Comparison of ENCODE assay signal across 24 mouse cellular contexts in the genomic region with DNA sequence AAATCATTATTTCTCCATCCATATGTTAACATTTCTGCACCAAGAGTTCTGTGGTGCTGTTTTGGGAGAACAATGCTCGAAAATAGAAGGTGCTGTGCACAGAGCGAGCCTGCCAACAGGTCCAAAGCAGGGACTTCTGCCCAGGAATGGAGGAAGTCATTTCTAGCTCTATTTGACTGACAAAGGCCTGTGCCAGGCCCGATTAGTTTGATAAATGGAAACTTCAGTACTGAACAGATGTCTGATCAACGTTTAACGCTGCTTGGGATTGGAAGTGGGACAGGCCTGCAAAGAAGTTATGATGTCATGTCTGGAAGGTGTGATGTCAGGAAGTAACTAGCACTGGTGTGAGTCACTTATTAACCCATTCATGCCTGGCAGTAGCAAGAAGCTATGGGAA. TPM values are rescaled to one million over a fixed set of nuclear protein-coding genes. Genes with fewer than 3 reads are reported as not detected.
DNase-seq lines count a peak whose midpoint lies in the region; ATAC-seq and TF ChIP-seq lines count a peak whose summit lies in the region.
"Had no signal": no experiment of that assay in that cellular context is flagged by ENCODE, and none has a peak within 500 bp of the region (broad histone marks: within the 10 kb centered on the region; RNA-seq: fewer than 3 reads in every experiment).

No protein-coding gene starts in this region.

- TF ChIP-seq CTCF in layer of hippocampus, adult 2 months (conservative IDR thresholded peaks at IDR 0.05): no peak

- H3K4me3 ChIP-seq in layer of hippocampus, adult 2 months: no peak overlapping the region
- H3K4me3 ChIP-seq in hindbrain, embryonic 16.5 days (ENCODE audit: low read length): no peak overlapping the region
- H3K4me3 ChIP-seq: embryonic facial prominence, embryonic 12.5 days; gastrocnemius, adult 2 months; hindbrain, embryonic 12.5 days had no signal

- no peak overlapping the region for H3K4me2 ChIP-seq in hindbrain, embryonic 16.5 days (ENCODE audit: low read length)
- H3K4me2 ChIP-seq: embryonic facial prominence, embryonic 12.5 days; hindbrain, embryonic 12.5 days had no signal

- no peak for DNase-seq in layer of hippocampus, adult 2 months (ENCODE audit: low spot score in 2 of 2)
- no peak for DNase-seq in layer of hippocampus, adult 9-10 months (ENCODE audit: low spot score)
- DNase-seq in 416B (ENCODE audit: low read depth): peak; percentile 72
- DNase-seq in NIH3T3 (ENCODE audit: low read depth): peak; percentile 47
- peak; percentile 19 for DNase-seq in retina, postnatal 1 day
- DNase-seq: adrenal gland, adult 2 months; adrenal gland, postnatal 25 days; B cell, adult 2 months; cerebellum, adult 8-10 months; cerebellum, postnatal 25 days; forebrain, postnatal 0 days; gastrocnemius, adult 2 months; gastrocnemius, postnatal 25 days; heart, postnatal 10 days; heart, postnatal 4 days had no signal

- no peak overlapping the region for H3K9ac ChIP-seq in hindbrain, embryonic 16.5 days (ENCODE audit: low read depth, low read length)
- H3K9ac ChIP-seq: embryonic facial prominence, embryonic 12.5 days; forebrain, postnatal 0 days; hindbrain, embryonic 12.5 days had no signal

- WGBS in hindbrain, embryonic 16.5 days: 70% methylated on average over 5 of the region's 5 CpGs

- peaks cover 6% of the 10 kb centered on the region; the same call in 1 of the 2 replicates for H3K4me1 ChIP-seq in hindbrain, embryonic 16.5 days (ENCODE audit: control insufficient read depth, insufficient read depth, low read depth, low read length)
- H3K4me1 ChIP-seq: embryonic facial prominence, embryonic 12.5 days; hindbrain, embryonic 12.5 days had no signal

- H3K27me3 ChIP-seq in hindbrain, embryonic 16.5 days (replicated peaks; ENCODE audit: control insufficient read depth, insufficient read depth, low read length): no peaks in the 10 kb centered on the region
- H3K27me3 ChIP-seq: embryonic facial prominence, embryonic 12.5 days; hindbrain, embryonic 12.5 days had no signal

- peak overlapping the region; percentile 21; the same call in 1 of the 2 replicates for H3K27ac ChIP-seq in layer of hippocampus, adult 2 months
- no peak overlapping the region for H3K27ac ChIP-seq in hindbrain, embryonic 16.5 days (ENCODE audit: low read depth, low read length)
- H3K27ac ChIP-seq: embryonic facial prominence, embryonic 12.5 days; gastrocnemius, adult 2 months; hindbrain, embryonic 12.5 days; hindbrain, postnatal 0 days had no signal

- no peak for ATAC-seq in frontal cortex, adult (ENCODE audit: low TSS enrichment)
- ATAC-seq in hindbrain, embryonic 16.5 days: no peak
- ATAC-seq: CD4-positive, CD25-positive, alpha-beta regulatory T cell, adult 4 months; forebrain, postnatal 0 days had no signal

- no peaks in the 10 kb centered on the region for H3K36me3 ChIP-seq in hindbrain, embryonic 16.5 days (ENCODE audit: control insufficient read depth, insufficient read depth, low read length)
- H3K36me3 ChIP-seq: embryonic facial prominence, embryonic 12.5 days; G1E; hindbrain, embryonic 12.5 days had no signal

- no peaks in the 10 kb centered on the region for H3K9me3 ChIP-seq in hindbrain, embryonic 16.5 days (ENCODE audit: control insufficient read depth, low read length)
- H3K9me3 ChIP-seq: embryonic facial prominence, embryonic 12.5 days; G1E; hindbrain, embryonic 12.5 days had no signal

RNA-seq across cellular contexts. Expression of gene Gucy1b2, which starts 37.4 kb away (rescaled TPM):
- under 1 TPM in 1 of 2 experiments, not detected in 1; 0.37 TPM for total RNA-seq in layer of hippocampus, adult 2 months (2021)
- 0.66 and 0.67 TPM in 2 replicates for polyA plus RNA-seq in hindbrain, embryonic 16.5 days (2015; fragmentation: Nextera tagmentation; extraction: Ambion mirVana)
- total RNA-seq: G1E; gastrocnemius, adult 2 months; gastrocnemius, postnatal 25 days; granulocyte monocyte progenitor cell, adult 5-6 weeks; heart, postnatal 10 days had no signal
- polyA plus RNA-seq: CD4-positive, CD25-positive, alpha-beta regulatory T cell, adult 4 months; G1E; intestine, embryonic 14.5 days had no signal

Comparison
In these comparisons a context has a peak if more than half of its experiments do, and no peak if none do; other contexts are left out.
1. DNase-seq: peak in 416B (single experiment), NIH3T3 (single experiment) and retina, postnatal 1 day (single experiment); none in layer of hippocampus, adult 2 months (0 of 2) and layer of hippocampus, adult 9-10 months (single experiment).